Mouse (Mus musculus): ENCODE measurements at regions not wholly inside any gene's neighbourhood (a gene's known extent, or its start where the extent isn't known, plus 50 kb on each side); places are given as distances from the start of the nearest gene placed in this dataset.

DNA sequence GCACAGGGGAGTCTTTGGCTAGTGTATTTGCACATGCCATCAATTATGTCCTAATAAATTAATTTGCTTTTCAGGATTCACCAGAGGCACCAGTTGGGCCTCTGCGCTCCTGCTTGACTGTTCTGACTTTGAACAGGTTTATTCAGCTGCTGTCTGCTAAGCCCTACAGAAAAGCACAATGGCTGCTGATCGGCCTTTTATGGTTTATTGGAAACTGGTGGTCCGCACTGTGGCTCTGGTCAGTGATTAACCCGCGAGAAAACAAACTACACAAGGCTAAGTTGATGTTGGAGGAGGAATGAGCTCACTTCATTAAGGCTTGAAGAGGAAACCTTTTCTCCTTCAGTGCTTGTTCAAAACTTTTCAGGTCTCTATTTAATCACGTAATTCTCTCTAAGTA is 208.4 kb upstream of the Gpr101 start:
- no peak for DNase-seq (ENCODE audit: low spot score in 2 of 2)

DNA sequence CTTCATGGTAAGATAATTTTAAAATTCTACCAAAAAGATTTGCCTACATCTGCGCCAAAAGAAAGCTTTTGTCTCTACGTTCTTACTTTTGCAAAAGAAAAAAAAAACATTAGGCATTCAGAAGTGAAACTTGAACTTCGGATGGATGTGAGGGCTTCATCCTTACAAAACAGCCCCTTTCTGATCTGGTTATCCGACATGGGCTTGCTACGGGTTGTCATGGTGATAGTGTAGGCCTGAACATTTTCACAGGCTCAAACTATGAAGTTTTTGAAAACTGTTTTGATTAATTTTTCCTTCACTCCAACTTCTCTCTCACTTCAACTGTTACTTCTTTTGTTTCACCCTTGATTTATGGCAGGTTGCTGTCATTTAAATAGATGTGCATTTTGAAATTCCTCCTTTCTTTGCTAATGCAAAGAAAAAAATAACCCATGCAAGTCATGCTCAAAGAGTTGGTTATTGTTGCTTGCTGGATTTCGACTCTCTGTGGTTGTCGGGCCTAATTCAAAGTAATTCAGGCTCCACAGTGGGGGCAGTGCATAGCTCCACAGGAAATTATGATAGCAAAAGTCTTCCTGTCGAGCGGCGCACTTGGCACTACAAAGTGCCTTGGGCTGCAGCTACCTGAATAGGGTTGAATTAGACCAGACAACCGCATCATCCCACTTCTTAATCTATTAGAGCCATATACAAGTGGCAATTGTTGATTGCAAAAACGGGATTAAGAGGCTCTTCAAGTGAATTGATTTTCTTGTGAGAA is 205.7 kb upstream of the Gpr101 start:
- DNase-seq (ENCODE audit: low spot score in 2 of 2), result no peak

DNA sequence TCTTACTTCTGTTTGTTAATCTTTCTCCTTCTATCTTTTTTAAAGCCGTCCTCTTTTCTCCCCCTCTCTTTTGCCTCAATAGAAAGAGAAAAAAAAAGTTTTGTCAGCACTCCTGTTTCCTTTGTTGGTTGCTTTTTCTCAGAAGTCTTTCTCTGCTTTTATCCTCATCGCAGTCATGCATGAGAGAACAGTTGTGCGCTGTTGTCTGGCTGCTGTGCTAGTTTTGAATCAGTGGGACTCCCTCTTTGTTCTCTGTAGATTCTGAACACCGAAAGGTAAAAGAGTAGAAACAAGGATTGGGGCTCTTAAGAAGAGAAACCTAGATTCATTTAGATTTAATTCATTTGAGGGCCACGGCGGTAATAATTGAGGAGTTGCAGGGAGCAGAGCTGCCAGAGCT is 204.9 kb upstream of the Gpr101 start:
- DNase-seq (ENCODE audit: low spot score in 2 of 2), result no peak

DNA sequence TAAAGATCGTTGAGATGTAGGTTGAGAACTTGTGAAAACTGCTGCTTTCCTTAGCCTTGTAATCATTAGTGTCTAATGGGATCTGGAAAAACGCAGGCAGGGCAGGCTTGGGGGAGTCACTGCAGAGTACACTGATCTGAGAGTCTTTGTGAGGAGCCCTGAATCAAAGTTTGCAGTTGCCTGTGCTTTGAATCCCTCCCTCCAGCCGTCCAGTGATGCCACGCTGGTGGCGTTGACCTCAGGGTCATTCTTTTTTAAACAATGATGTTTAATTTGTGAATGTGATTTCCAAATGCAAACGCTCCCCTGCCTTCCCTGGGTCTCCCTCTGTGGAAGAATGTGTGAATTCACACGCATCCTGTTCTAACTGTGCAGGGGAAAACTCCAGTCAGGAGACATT is 204.4 kb upstream of the Gpr101 start:
- no peak for DNase-seq (ENCODE audit: low spot score in 2 of 2)

DNA sequence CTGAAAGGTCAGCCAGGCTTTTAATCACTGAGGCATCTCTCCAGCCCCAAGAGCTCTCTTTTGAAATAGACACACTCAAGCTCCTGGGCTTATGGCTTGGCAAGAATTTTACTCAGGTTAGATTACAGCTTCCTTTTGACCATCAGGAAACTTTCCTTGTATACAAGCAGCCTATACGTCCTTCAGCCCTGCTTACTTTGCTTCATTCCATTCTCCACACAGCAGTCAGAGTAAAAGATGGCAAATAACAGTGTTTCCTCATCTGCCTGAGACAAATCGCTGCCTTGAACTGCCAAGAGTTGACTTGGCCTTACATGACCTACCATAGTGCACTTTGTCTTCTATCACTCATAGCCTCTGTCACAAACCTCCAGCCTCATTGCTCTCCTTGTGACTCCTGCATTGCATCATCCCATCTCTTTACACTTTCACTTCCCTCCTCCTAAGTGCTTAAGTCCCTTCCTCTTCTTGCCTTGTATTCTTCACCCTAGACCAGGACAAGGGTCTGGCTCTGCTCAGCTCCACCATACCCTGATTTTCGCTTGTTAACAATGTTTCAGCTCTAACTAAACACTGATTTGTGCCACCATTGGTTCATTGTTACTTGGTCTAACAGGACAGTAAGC is 203.2 kb upstream of the Gpr101 start:
- DNase-seq (ENCODE audit: low spot score in 2 of 2), result no peak

DNA sequence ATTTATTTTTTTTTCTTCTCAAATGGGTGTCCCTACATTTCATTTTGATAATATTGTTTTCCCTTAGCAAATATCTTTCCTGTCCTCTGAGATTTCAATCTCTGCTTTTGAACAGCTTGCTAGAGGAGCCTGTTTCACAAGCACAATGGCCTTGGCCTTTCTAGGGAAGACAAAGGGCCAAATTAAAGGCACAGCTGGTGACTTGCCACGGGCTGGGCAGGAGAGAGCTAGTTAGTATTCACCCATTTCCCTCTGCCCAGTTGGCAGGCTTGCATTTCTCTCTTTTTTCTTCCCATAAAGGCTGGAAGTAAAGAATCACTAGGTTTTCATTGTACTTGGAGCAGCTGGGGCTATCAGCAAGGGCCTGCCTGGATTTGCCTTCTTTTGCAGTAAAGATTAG is 188.9 kb upstream of the Gpr101 start:
- no peak for DNase-seq (ENCODE audit: low spot score in 2 of 2)

DNA sequence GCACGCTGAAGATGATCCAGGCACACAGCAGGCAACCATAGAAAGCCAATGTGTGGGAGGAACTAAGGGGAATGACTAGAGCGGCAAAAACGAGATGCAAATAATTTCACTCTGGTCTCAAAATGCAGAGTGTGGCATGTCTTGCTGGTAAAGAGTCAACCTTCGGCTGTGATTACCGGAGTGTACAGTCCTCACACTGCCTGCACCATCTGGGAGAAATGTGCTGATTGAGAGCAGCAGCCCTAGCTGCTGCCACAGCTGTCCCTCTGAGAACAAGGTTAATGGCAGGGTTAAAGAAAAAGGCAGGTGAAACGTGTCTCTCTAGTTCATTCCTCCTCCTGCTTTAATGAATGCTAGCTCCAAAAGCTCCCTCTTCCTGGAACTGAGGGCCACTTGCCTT is 173.2 kb upstream of the Gpr101 start:
- DNase-seq (ENCODE audit: low spot score in 2 of 2), result no peak

DNA sequence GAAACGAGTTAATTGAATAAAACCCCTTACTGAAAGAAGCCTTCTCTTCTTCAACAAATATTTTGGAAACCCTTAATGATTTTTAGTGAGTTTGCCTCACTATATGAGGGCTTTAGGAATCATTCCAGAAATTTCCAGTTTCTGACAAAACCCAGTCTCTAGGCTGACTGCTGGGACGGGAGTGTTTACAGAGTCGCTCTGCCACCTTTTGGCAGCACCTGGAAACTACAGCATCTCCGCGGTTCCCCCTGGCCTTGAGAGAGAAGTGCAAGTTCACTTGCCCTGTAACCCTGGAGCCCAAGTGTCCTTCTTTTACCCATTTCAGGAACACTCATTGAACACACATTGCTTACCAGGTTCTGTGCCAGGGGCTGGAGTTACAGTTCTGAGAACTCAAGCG is 171.4 kb upstream of the Gpr101 start:
- DNase-seq (ENCODE audit: low spot score in 2 of 2), result peak in 1 of 2 experiments; percentile 4

DNA sequence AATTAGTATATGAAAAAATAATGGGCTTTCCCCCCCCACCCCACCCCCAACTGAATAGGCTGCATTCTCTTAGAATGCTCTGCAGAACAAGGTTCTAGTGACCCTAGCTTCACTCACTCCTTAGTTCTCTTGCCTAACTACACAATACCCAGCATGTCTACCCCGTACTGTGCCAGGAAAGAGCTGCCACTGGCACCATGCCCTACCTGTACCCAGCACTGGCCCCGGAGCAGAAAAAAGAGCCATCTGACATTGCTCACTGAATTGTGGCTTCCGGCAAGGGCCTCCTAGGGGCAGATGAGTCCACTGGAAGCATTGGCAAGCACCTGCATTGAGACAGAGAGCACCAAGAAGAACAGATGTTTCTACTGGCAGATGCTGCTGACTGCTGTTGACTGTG is 156.0 kb upstream of the Gpr101 start:
- DNase-seq (ENCODE audit: low spot score in 2 of 2), result no peak

DNA sequence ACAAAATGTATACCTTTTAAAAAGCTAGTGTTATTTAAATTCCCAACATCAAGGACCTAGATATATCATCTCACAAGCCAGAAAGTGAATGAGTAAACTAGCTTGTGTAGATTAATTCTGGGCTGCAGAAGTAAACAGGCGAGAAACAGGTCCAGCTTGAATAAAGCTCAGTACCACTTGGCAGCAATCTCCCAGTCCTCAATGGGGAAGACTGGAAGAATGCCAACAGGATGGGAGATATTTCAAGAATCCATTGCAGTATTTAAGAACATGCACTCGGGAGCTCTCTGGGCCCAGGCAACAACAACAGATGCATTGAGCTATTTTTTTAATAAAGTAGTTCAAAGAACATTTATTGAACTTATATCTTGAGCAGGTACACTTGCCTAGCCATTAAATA is 152.5 kb upstream of the Gpr101 start:
- DNase-seq (ENCODE audit: low spot score in 2 of 2), result peak in 1 of 2 experiments; percentile 9

DNA sequence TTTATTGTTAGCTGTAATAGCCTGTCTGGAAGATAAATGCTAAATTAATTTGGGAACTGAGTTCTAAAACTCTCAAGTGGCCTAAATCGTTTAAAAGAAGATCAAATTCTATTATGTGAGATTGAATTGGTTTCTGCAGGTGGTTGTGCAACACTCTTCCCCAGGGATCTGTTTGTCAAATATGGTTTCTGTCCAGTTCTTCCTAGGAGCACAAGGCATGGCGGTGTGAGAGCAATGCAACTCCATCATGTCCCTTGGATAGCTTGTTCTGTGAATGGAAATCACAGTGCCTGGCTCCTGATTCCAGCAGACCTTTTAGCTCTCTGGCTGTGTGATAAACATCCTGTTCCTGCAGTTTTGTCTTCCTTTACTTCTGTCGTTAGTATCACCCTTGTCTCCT is 151.9 kb upstream of the Gpr101 start:
- no peak for DNase-seq (ENCODE audit: low spot score in 2 of 2)
